Mouse (Mus musculus): ENCODE data around the gene Caskin2.
A peak's percentile ranks its signal among the peaks of the same experiment; 100 is the strongest.

The Caskin2 gene

GRCm38 (mm10) chr11:115805005-115805404, 8.4 kb downstream of the Caskin2 start:
- no peak for DNase-seq (ENCODE audit: low spot score)

GRCm38 (mm10) chr11:115803072-115803709, 10.2 kb downstream of the Caskin2 start:
- DNase-seq (ENCODE audit: low spot score), result no peak

GRCm38 (mm10) chr11:115800981-115801380, 12.5 kb downstream of the Caskin2 start:
- DNase-seq (ENCODE audit: low spot score), result no peak

GRCm38 (mm10) chr11:115797665-115798064, 15.8 kb downstream of the Caskin2 start:
- DNase-seq (ENCODE audit: low spot score), result no peak

GRCm38 (mm10) chr11:115796898-115797297, 16.5 kb downstream of the Caskin2 start:
- no peak for DNase-seq (ENCODE audit: low spot score)

- DNase-seq (ENCODE audit: low spot score), result no peak
Measured at GRCm38 (mm10) chr11:115792353-115792752, 21.1 kb downstream of the Caskin2 start.

GRCm38 (mm10) chr11:115791919-115792318, 21.5 kb downstream of the Caskin2 start:
- no peak for DNase-seq (ENCODE audit: low spot score)

- no peak for DNase-seq (ENCODE audit: low spot score)
Measured at GRCm38 (mm10) chr11:115789787-115790186, 23.7 kb downstream of the Caskin2 start.

GRCm38 (mm10) chr11:115786473-115786872, 27.0 kb downstream of the Caskin2 start:
- DNase-seq (ENCODE audit: low spot score), result peak; percentile 45

- peak; percentile 23 for DNase-seq (ENCODE audit: low spot score)
Measured at GRCm38 (mm10) chr11:115780141-115781070, 33.0 kb downstream of the Caskin2 start.

- peak; percentile 96 for DNase-seq (ENCODE audit: low spot score)
Measured at GRCm38 (mm10) chr11:115779038-115779571, 34.3 kb downstream of the Caskin2 start.

GRCm38 (mm10) chr11:115777487-115778335, 35.7 kb downstream of the Caskin2 start:
- no peak for DNase-seq (ENCODE audit: low spot score)

GRCm38 (mm10) chr11:115776954-115777353, 36.5 kb downstream of the Caskin2 start:
- DNase-seq (ENCODE audit: low spot score), result no peak

- DNase-seq (ENCODE audit: low spot score), result peak; percentile 34
Measured at GRCm38 (mm10) chr11:115775821-115776665, 37.4 kb downstream of the Caskin2 start.

GRCm38 (mm10) chr11:115774653-115775052, 38.8 kb downstream of the Caskin2 start:
- DNase-seq (ENCODE audit: low spot score), result no peak

GRCm38 (mm10) chr11:115768896-115769295, 44.5 kb downstream of the Caskin2 start:
- DNase-seq (ENCODE audit: low spot score), result no peak

- no peak for DNase-seq (ENCODE audit: low spot score)
Measured at GRCm38 (mm10) chr11:115766981-115767380, 46.5 kb downstream of the Caskin2 start.

- peak; percentile 34 for DNase-seq (ENCODE audit: low spot score)
Measured at GRCm38 (mm10) chr11:115766356-115766943, 47.0 kb downstream of the Caskin2 start.

GRCm38 (mm10) chr11:115765607-115766141, 47.8 kb downstream of the Caskin2 start:
- DNase-seq (ENCODE audit: low spot score), result peak; percentile 66

GRCm38 (mm10) chr11:115765103-115765606, 48.3 kb downstream of the Caskin2 start, which contains the start of gene Tmem94:
Tmem94 (plus strand) TSS chr11:115765433.
- peak; percentile 99 for DNase-seq (ENCODE audit: low spot score)
